Mouse (Mus musculus) hindbrain, embryonic 10.5 days (tissue): ENCODE data around the gene 4933415A04Rik. TPM values are rescaled to one million over a fixed set of nuclear protein-coding genes. Genes with fewer than 3 reads are reported as not detected.
A peak's percentile ranks its signal among the peaks of the same experiment; 100 is the strongest.

Source experiments
- DNase-seq: peaks from one replicate; pipeline ENCODE4 v3.0.0-alpha.2; 2017; ENCODE audit warnings: low spot score
- H3K27ac ChIP-seq: fragments of 300-500 bp; sonication (generic); 2 replicates; pipeline ENCODE4 v1.5.1; 2016; ENCODE audit warnings: mild to moderate bottlenecking, moderate library complexity
- H3K27me3 ChIP-seq: fragments of 300-500 bp; sonication (generic); 2 replicates; pipeline ENCODE4 v1.6.1; 2016; ENCODE audit warnings: mild to moderate bottlenecking; ENCODE audit not compliant: poor library complexity, insufficient read depth, severe bottlenecking
- H3K36me3 ChIP-seq: fragments of 300-500 bp; sonication (generic); 2 replicates; pipeline ENCODE4 v1.6.1; 2016; ENCODE audit warnings: mild to moderate bottlenecking, moderate library complexity
- H3K4me1 ChIP-seq: fragments of 300-500 bp; sonication (generic); replicated peaks from 2 replicates; pipeline ENCODE4 v1.6.1; 2016; ENCODE audit warnings: mild to moderate bottlenecking
- H3K4me3 ChIP-seq: fragments of 300-500 bp; sonication (generic); 2 replicates; pipeline ENCODE4 v1.5.1; 2016; ENCODE audit warnings: mild to moderate bottlenecking, moderate library complexity
- H3K9me3 ChIP-seq: fragments of 300-500 bp; sonication (generic); 2 replicates; pipeline ENCODE4 v1.6.1; 2016; ENCODE audit warnings: mild to moderate bottlenecking, moderate library complexity
- WGBS: fragments of 180-500 bp; shearing (Covaris S2); methylation state at CpG from one replicate; pipeline ENCODE4 v1.1.7; 2016; 5-methylcytosine and 5-hydroxymethylcytosine counted together
- polyA plus RNA-seq: library from polyadenylated mRNA; unstranded; fragments of >200 nt; fragmentation: Nextera tagmentation; extraction: Ambion mirVana; gene quantifications from 2 replicates; pipeline ENCODE4 v1.2.1, GENCODE M21; 2016

The 4933415A04Rik gene
- polyA plus RNA-seq, 1 experiment from 2014 or later = 10.4 TPM

DNA sequence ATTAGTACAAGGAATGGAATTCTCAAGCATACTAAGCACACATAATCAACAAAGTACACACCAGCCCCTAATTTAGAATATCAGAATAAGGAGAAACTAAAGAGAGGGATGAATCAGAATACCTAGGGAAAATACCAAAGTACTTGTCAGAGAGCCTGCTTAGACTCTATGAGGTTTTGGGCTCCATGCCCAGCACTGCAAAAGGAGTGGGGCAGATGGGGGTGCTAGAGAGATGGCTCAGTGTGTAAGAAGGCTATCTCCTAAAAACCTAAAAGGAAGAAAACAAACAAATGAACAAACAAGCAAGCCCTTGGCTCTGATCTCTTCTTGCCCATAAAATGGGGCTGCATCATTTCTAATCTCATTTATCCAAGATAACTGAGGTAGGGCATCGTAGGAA lies 37.5 kb downstream of the 4933415A04Rik start:
- no peak for DNase-seq
- Histone ChIP-seq H3K4me3 (no peak overlapping the region), H3K36me3 (no peaks in the 10 kb centered on the region), H3K4me1 (peaks cover 18% of the 10 kb centered on the region), H3K27me3 (no peaks in the 10 kb centered on the region), H3K9me3 (no peaks in the 10 kb centered on the region), H3K27ac (no peak overlapping the region)
- WGBS = 98% methylated on average over 1 of the region's 1 CpGs

DNA sequence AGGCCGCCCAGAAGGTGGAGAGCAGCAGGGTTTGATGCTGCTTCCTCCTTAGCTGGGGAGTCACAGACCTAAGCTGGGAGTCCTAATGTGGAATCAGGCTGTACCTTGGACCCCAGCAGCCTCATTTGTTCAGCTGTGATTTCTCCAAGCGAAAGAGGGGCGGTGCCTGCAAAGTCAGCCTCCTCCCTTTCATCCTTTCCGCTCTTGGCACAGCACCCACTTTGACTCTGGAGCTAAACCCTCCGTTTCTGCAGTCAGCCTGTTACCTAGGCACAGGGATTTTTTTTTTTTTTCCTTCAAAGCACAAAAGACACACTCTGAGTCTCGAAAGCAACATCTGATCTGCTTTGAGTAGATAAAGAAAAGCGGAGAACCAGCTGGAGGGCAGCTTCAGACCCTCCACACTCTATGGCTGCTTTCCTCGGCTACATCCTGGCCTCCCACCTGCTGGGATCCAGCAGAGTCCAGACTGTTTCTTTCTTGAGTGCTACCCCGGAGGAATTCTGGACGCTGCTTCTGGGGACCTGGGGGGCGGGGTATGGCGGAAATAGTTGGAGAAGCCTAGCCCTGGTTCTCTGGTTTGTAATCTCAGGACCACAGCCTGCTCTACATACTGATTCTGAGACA lies 39.6 kb downstream of the 4933415A04Rik start:
- 5% methylated on average over 12 of the region's 12 CpGs for WGBS
- peak; percentile 31 for DNase-seq
- Histone ChIP-seq H3K4me1 (peaks cover 26% of the 10 kb centered on the region), H3K9me3 (no peaks in the 10 kb centered on the region), H3K27ac (peak overlapping the region; percentile 73), H3K36me3 (no peaks in the 10 kb centered on the region), H3K4me3 (peak overlapping the region; percentile 34), H3K27me3 (no peaks in the 10 kb centered on the region)

DNA sequence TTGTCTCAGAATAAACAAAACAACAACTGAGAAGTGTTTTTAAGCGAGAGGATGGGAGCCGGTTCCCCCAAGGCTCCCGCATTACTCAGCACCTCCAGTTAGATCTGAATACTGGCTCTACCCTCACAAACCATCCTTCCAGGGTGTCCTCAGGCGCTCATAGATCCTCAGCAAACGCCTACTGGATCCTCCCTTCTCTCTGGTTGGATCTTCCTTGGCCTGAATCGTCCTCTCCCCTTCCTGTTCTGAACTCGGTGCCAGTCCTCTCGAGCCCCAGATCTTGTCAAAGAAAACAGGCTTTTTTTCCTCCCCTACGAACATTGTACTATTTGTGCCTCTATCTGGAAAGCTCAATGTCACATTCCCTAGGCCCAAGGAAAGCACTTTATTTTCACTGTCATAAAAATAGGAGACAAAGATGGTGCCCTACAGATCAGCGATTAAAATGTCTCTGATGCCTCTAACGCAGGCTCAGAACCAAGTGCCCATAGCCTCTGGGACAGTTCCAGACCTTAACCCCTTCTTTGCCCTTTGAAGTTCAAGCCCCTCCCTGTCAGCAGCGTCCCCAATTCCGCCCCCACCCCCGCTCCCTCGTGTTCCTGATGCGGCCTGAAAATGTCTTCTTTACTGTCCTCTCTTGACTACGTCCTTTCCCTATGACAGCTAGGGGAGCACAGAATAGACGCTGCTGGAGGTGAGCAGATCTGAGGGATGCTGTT lies 40.2 kb downstream of the 4933415A04Rik start:
- Histone ChIP-seq H3K27me3 (no peaks in the 10 kb centered on the region), H3K36me3 (no peaks in the 10 kb centered on the region), H3K4me1 (peaks cover 26% of the 10 kb centered on the region), H3K27ac (peak overlapping the region; percentile 73), H3K4me3 (peak overlapping the region; percentile 34; the same call in 1 of the 2 replicates), H3K9me3 (no peaks in the 10 kb centered on the region)
- 32% methylated on average over 18 of the region's 18 CpGs for WGBS
- no peak for DNase-seq

DNA sequence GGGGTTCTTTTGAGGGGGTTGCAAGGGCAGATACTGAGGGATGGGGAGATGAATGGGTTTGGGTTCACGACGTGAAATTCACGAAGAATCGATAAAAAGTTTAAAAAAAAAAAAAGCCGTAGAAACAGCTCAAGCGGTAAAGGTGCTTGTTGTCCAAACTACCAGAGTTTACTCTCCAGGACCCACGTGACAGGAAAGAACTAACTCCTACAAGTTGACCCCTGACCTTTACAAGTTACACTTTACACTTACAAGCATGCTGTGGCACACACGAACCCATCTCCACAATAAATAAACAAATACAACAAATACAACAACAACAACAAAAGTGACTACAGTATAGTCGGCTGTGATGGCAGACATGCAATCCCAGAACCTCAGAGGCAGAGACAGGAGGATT lies 44.8 kb downstream of the 4933415A04Rik start:
- peaks cover 37% of the 10 kb centered on the region for H3K4me1 ChIP-seq
- no peak overlapping the region for H3K4me3 ChIP-seq
- no peaks in the 10 kb centered on the region for H3K9me3 ChIP-seq
- no peak for DNase-seq
- H3K36me3 ChIP-seq = no peaks in the 10 kb centered on the region
- 90% methylated on average over 9 of the region's 9 CpGs for WGBS
- H3K27ac ChIP-seq = no peak overlapping the region
- H3K27me3 ChIP-seq = no peaks in the 10 kb centered on the region

DNA sequence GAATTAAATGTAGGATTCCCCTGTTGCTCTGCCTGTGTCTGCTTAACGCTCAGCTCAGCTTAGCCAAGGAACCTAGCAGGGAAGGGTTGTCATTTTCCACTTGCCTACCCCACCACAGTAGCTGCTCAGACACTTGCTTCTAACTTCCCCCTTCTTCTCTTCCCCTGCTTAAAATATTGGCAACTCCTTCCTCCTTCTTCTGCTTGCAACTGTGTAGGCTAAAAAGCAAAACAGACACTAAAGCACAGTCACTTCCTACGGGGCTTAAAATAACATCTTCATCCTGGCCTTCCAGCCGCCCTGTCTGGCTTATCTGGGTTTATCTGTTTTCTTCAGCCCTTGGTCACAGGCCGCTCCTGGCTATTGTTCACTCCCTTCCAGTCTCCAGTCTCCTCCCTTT lies 45.7 kb downstream of the 4933415A04Rik start:
- no peak overlapping the region for H3K4me3 ChIP-seq
- DNase-seq = no peak
- H3K4me1 ChIP-seq = peaks cover 28% of the 10 kb centered on the region
- H3K27ac ChIP-seq = peak overlapping the region; percentile 1; the same call in 1 of the 2 replicates
- H3K36me3 ChIP-seq = no peaks in the 10 kb centered on the region
- H3K27me3 ChIP-seq = no peaks in the 10 kb centered on the region
- 67% methylated on average over 4 of the region's 4 CpGs for WGBS
- H3K9me3 ChIP-seq = no peaks in the 10 kb centered on the region

DNA sequence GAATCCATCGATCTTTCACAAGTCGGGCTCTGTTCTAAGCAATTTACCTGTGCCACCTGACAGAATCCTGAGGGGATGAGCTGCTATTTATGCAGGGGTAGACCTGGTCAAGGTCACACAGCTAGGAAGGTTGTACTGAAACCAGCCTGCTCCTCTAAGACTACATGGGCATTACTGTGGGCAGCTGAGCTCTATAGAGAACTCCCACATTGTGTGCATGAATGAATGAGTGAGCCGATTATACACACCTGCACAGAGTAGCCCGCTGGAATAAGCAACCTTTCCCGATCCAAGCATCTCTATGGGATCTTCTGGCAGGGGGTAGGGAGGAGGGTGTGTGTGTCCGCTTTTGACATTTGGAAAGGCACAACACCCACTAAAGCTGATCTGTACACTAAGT lies 46.3 kb downstream of the 4933415A04Rik start:
- H3K4me1 ChIP-seq = peaks cover 28% of the 10 kb centered on the region
- 85% methylated on average over 6 of the region's 6 CpGs for WGBS
- no peak overlapping the region for H3K4me3 ChIP-seq
- peak overlapping the region; percentile 82 for H3K27ac ChIP-seq
- no peaks in the 10 kb centered on the region for H3K36me3 ChIP-seq
- H3K9me3 ChIP-seq = no peaks in the 10 kb centered on the region
- H3K27me3 ChIP-seq = no peaks in the 10 kb centered on the region
- DNase-seq = no peak

DNA sequence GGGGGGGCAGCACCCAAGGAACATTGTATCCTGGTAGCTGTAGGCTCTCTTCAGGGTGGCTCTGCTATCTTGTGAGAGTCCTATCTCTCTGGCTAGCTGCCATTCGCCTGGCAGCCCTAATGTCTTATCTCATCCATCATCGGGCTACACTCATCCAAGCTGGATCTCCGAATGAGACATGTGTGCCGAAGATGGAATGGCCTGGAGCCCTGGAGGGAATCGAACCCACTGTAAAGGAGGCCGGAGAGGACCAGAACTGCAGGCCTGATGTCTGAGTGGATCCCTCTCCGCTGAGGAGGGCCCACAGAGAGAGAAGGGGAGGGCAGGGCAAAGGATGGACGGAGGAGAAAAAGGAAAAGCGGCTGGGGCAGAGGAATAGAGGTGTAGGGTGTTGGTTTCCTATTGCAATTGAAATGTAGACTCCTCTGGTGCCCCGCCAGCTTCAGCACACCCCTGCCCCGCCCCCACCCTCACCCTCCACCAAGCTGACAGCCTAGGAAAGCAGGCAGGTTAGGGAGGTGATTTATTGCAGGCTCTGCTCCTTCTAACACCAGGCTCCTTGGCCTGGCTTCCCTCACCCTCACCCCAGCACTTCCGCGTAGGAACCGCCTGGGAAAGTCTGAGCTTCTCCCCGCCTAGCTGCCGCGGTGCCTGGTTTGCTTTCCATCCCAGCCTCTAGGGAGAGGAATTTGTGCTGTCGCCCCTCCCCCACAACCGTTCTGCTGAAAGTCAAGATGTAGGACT lies 47.0 kb downstream of the 4933415A04Rik start:
- WGBS = 24% methylated on average over 19 of the region's 19 CpGs
- H3K36me3 ChIP-seq = no peaks in the 10 kb centered on the region
- no peaks in the 10 kb centered on the region for H3K9me3 ChIP-seq
- peak overlapping the region; percentile 22; the same call in 1 of the 2 replicates for H3K4me3 ChIP-seq
- DNase-seq = peak; percentile 70
- H3K4me1 ChIP-seq = peaks cover 28% of the 10 kb centered on the region
- no peaks in the 10 kb centered on the region for H3K27me3 ChIP-seq
- H3K27ac ChIP-seq = peak overlapping the region; percentile 82

DNA sequence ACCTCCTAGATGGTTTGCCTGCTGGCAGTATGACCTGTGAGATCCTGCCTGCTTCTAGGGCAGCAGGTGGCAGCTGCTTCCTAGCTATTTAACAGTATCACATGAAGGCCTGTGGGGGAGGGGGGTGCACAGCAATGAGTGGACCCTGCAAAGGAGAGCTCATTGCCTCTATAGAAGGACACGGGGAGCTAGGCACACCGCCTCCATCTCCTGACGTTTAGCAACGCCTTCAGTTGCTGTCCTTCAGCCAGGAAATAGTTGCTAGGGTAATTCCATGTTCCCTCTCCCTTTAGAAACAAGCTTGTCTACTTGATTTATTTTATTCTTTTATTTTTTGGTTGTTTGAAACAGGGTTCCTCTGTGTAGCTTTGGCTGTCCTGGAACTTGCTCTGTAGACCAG lies 49.9 kb downstream of the 4933415A04Rik start:
- H3K9me3 ChIP-seq = peaks cover 6% of the 10 kb centered on the region; the same call in 1 of the 2 replicates
- H3K27ac ChIP-seq = no peak overlapping the region
- DNase-seq = no peak
- H3K4me3 ChIP-seq = no peak overlapping the region
- H3K4me1 ChIP-seq = peaks cover 20% of the 10 kb centered on the region
- H3K27me3 ChIP-seq = no peaks in the 10 kb centered on the region
- 85% methylated on average over 4 of the region's 4 CpGs for WGBS
- H3K36me3 ChIP-seq = no peaks in the 10 kb centered on the region

DNA sequence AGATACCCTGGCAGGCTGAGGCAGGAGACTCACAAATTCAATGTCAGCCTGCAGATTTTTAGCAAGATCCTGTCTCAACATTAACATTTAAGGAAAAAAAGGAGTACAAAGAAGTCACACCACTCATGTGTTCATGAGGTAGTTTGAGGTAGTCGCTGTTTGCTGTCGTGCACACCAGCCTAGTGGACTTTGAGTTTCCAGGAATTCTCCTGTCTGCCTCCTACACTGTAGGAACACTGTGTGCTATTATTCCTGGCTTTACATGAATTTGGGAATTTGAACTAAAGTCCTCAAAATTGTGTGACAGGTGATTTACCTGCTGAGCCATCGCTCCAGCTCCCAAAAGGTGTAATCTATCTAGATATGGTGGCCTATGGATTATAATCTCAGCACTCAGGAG lies 51.6 kb downstream of the 4933415A04Rik start:
- Histone ChIP-seq H3K4me1 (peaks cover 18% of the 10 kb centered on the region), H3K27ac (no peak overlapping the region), H3K27me3 (no peaks in the 10 kb centered on the region), H3K4me3 (no peak overlapping the region), H3K9me3 (peaks cover 6% of the 10 kb centered on the region; the same call in 1 of the 2 replicates), H3K36me3 (no peaks in the 10 kb centered on the region)
- no peak for DNase-seq
- WGBS = 93% methylated on average over 3 of the region's 3 CpGs

Other genes with a start within 250 kb of the 4933415A04Rik start
- 115 and 124 TPM in 2 replicates for gene Pttg1, start 160.8 kb upstream of the 4933415A04Rik start, polyA plus RNA-seq
- 53.5 and 54.6 TPM in 2 replicates for gene Slu7, start 153.3 kb upstream of the 4933415A04Rik start, polyA plus RNA-seq
- gene C1qtnf2, start 112.8 kb upstream of the 4933415A04Rik start, polyA plus RNA-seq = 1.1 and 1.3 TPM in 2 replicates
- gene Ccnjl, start 58.3 kb upstream of the 4933415A04Rik start, polyA plus RNA-seq = 37.4 and 45.5 TPM in 2 replicates
- gene Fabp6, start 14.5 kb downstream of the 4933415A04Rik start, polyA plus RNA-seq = not detected in 2 replicates
- 27.3 and 34.1 TPM in 2 replicates for gene Pwwp2a, start 95.0 kb downstream of the 4933415A04Rik start, polyA plus RNA-seq
- 78.4 and 85.3 TPM in 2 replicates for gene Ttc1, start 161.0 kb downstream of the 4933415A04Rik start, polyA plus RNA-seq